Mouse (Mus musculus) limb, embryonic 14.5 days (tissue): ENCODE measurements around the gene Prkce. TPM values are rescaled to one million over a fixed set of nuclear protein-coding genes. Genes with fewer than 3 reads are reported as not detected.

ENCODE experiments used
- ATAC-seq: fragments of 200-750 bp; cut with Nextera tagmentation; 2 replicates; pipeline ENCODE4 v1.8.0; 2017; ENCODE audit warnings: low read depth, moderate number of reproducible peaks, moderate TSS enrichment; ENCODE audit not compliant: low FRiP score
- DNase-seq: peaks from one replicate; pipeline ENCODE4 v3.0.0-alpha.2; 2015; ENCODE audit warnings: low spot score
- H3K27ac ChIP-seq: fragments of 300-500 bp; sonication (generic); replicated peaks from 2 replicates; pipeline ENCODE4 v1.5.1; 2014; ENCODE audit warnings: low read depth, mild to moderate bottlenecking, low read length, moderate library complexity, mixed read lengths
- H3K27me3 ChIP-seq: fragments of 300-500 bp; sonication (generic); 2 replicates; pipeline ENCODE4 v1.6.1; 2014; ENCODE audit warnings: low read length, mixed read lengths; ENCODE audit not compliant: control insufficient read depth, insufficient read depth
- H3K36me3 ChIP-seq: fragments of 300-500 bp; sonication (generic); 2 replicates; pipeline ENCODE4 v1.6.1; 2014; ENCODE audit warnings: mild to moderate bottlenecking, low read length, moderate library complexity, mixed read lengths; ENCODE audit not compliant: control insufficient read depth, insufficient read depth
- H3K4me1 ChIP-seq: fragments of 300-500 bp; sonication (generic); 2 replicates; pipeline ENCODE4 v1.6.1; 2014; ENCODE audit warnings: antibody characterized with exemption, low read length, mixed read lengths; ENCODE audit not compliant: control insufficient read depth, insufficient read depth
- H3K4me2 ChIP-seq: fragments of 300-500 bp; sonication (generic); replicated peaks from 2 replicates; pipeline ENCODE4 v1.6.1; 2014; ENCODE audit warnings: low read depth, mild to moderate bottlenecking, low read length, moderate library complexity; ENCODE audit not compliant: severe bottlenecking
- H3K4me3 ChIP-seq: fragments of 300-500 bp; sonication (generic); replicated peaks from 2 replicates; pipeline ENCODE4 v1.5.1; 2014; ENCODE audit warnings: low read length
- H3K9ac ChIP-seq: fragments of 300-500 bp; sonication (generic); 2 replicates; pipeline ENCODE4 v1.6.1; 2014; ENCODE audit warnings: mild to moderate bottlenecking, low read depth, low read length, moderate library complexity; ENCODE audit not compliant: severe bottlenecking
- H3K9me3 ChIP-seq: fragments of 300-500 bp; sonication (generic); 2 replicates; pipeline ENCODE4 v1.6.1; 2016; ENCODE audit warnings: low read length; ENCODE audit not compliant: control insufficient read depth
- POLR2A ChIP-seq: fragments of 200-500 bp; IDR thresholded peaks from 2 replicates; pipeline ENCODE4 v1.8.0; 2012; ENCODE audit warnings: inconsistent platforms, mild to moderate bottlenecking, moderate library complexity, borderline replicate concordance; ENCODE audit not compliant: insufficient read depth, insufficient read length; ENCODE audit errors: extremely low read depth
- WGBS: fragments of 180-500 bp; shearing (Covaris S2); extraction: QIAGEN DNeasy Blood & Tissue Kit; methylation state at CpG from one replicate; pipeline ENCODE4 v1.1.7; 2014; 5-methylcytosine and 5-hydroxymethylcytosine counted together
- polyA plus RNA-seq, 2 experiments: library from polyadenylated mRNA; depleted of rRNA in 1 of 2; stranded (reverse) in 1 of 2; unstranded in 1 of 2; fragments of >200 nt; fragmentation: Nextera tagmentation in 1 of 2; extraction: Ambion mirVana in 1 of 2; gene quantifications; 2 replicates each; pipeline versions ENCODE4 v1.2.1 to v1.2.3; 2012 to 2014

Prkce gene
- polyA plus RNA-seq, 2 experiments, result 4.7 to 9.3 TPM

- DNase-seq (no peak), ATAC-seq (no peak)
- Histone ChIP-seq H3K36me3 (no peaks in the 10 kb centered on the region), H3K4me3 (no peak overlapping the region), H3K27me3 (no peaks in the 10 kb centered on the region), H3K4me2 (no peak overlapping the region), H3K4me1 (peaks cover 11% of the 10 kb centered on the region; the same call in 1 of the 2 replicates), H3K9ac (no peak overlapping the region), H3K9me3 (no peaks in the 10 kb centered on the region), H3K27ac (no peak overlapping the region)
- TF ChIP-seq POLR2A, result no peak
- 90% methylated on average over 5 of the region's 5 CpGs for WGBS
Observed at GRCm38 (mm10) chr17:86589681-86590080, 422.1 kb downstream of the Prkce start.

GRCm38 (mm10) chr17:86591241-86591640, 423.7 kb downstream of the Prkce start:
- 81% methylated on average over 10 of the region's 10 CpGs for WGBS
- TF ChIP-seq POLR2A, result no peak
- H3K36me3 ChIP-seq, result no peaks in the 10 kb centered on the region
- no peak overlapping the region for H3K4me3 ChIP-seq
- no peak for DNase-seq
- H3K9ac ChIP-seq, result no peak overlapping the region
- no peaks in the 10 kb centered on the region for H3K27me3 ChIP-seq
- H3K4me2 ChIP-seq, result no peak overlapping the region
- ATAC-seq, result no peak
- H3K4me1 ChIP-seq, result peaks cover 11% of the 10 kb centered on the region; the same call in 1 of the 2 replicates
- no peaks in the 10 kb centered on the region for H3K9me3 ChIP-seq
- H3K27ac ChIP-seq, result no peak overlapping the region

GRCm38 (mm10) chr17:86592991-86593586, 425.5 kb downstream of the Prkce start:
- Histone ChIP-seq H3K4me2 (no peak overlapping the region), H3K4me1 (peaks cover 11% of the 10 kb centered on the region; the same call in 1 of the 2 replicates), H3K27me3 (no peaks in the 10 kb centered on the region), H3K4me3 (no peak overlapping the region), H3K27ac (no peak overlapping the region), H3K9me3 (no peaks in the 10 kb centered on the region), H3K36me3 (no peaks in the 10 kb centered on the region), H3K9ac (no peak overlapping the region)
- no peak for TF ChIP-seq POLR2A
- ATAC-seq (no peak), DNase-seq (no peak)
- WGBS, result 47% methylated on average over 6 of the region's 6 CpGs

- DNase-seq, result no peak
- Histone ChIP-seq H3K36me3 (no peaks in the 10 kb centered on the region), H3K27me3 (no peaks in the 10 kb centered on the region), H3K9ac (no peak overlapping the region), H3K4me1 (peaks cover 11% of the 10 kb centered on the region; the same call in 1 of the 2 replicates), H3K27ac (no peak overlapping the region), H3K4me2 (no peak overlapping the region), H3K9me3 (no peaks in the 10 kb centered on the region), H3K4me3 (no peak overlapping the region)
- WGBS, result 33% methylated on average over 9 of the region's 9 CpGs
- no peak for TF ChIP-seq POLR2A
- no peak for ATAC-seq
Observed at GRCm38 (mm10) chr17:86595526-86595925, 427.9 kb downstream of the Prkce start.

GRCm38 (mm10) chr17:86601116-86601515, 433.5 kb downstream of the Prkce start:
- ATAC-seq, result no peak
- no peak for TF ChIP-seq POLR2A
- WGBS, result 77% methylated on average over 6 of the region's 6 CpGs

More at GRCm38 (mm10) chr17:86601116-86601515, 433.5 kb downstream of the Prkce start:
- Histone ChIP-seq H3K27me3 (no peaks in the 10 kb centered on the region), H3K9ac (no peak overlapping the region), H3K4me2 (no peak overlapping the region), H3K4me1 (no peaks in the 10 kb centered on the region), H3K9me3 (no peaks in the 10 kb centered on the region), H3K4me3 (no peak overlapping the region), H3K27ac (no peak overlapping the region), H3K36me3 (no peaks in the 10 kb centered on the region)
- DNase-seq, result no peak
